Mouse (Mus musculus) cortical plate, adult 2 months (tissue): ENCODE measurements around the gene Ccdc130. TPM values are rescaled to one million over a fixed set of nuclear protein-coding genes. Genes with fewer than 3 reads are reported as not detected.
"Not testable (repeated sequence)": the region's sequence is repeated elsewhere in the genome, so short reads cannot be mapped to it uniquely, and the experiment has no call there.

Source experiments
- H3K27ac ChIP-seq: fragments of 200-500 bp; 2 replicates; pipeline ENCODE4 v1.5.1; 2012; ENCODE audit warnings: low read length, control low read depth, inconsistent platforms; ENCODE audit not compliant: insufficient read depth
- H3K4me1 ChIP-seq: fragments of 200-500 bp; 2 replicates; pipeline ENCODE4 v1.6.1; 2011; ENCODE audit warnings: low read length; ENCODE audit not compliant: control insufficient read depth, insufficient read depth
- H3K4me3 ChIP-seq: fragments of 200-500 bp; 2 replicates; pipeline ENCODE4 v1.5.1; 2011; ENCODE audit warnings: mild to moderate bottlenecking, low read length, control low read depth; ENCODE audit not compliant: insufficient read depth
- CTCF ChIP-seq: fragments of 200-500 bp; IDR thresholded peaks from 2 replicates; pipeline ENCODE4 v1.5.1; 2011; ENCODE audit warnings: mild to moderate bottlenecking, control low read depth, low read length; ENCODE audit not compliant: insufficient read depth; ENCODE audit errors: extremely low read depth
- POLR2A ChIP-seq: fragments of 200-500 bp; IDR thresholded peaks from 2 replicates; pipeline ENCODE4 v1.6.1; 2011; ENCODE audit warnings: mild to moderate bottlenecking, low read length, control low read depth; ENCODE audit not compliant: insufficient read depth; ENCODE audit errors: extremely low read depth
- polyA plus RNA-seq: library from polyadenylated mRNA; depleted of rRNA; stranded (reverse); fragments of >200 nt; gene quantifications from 2 replicates; pipeline ENCODE4 v1.2.3, GENCODE M21; 2012; rRNA removed

The Ccdc130 gene
- 42.5 and 45.4 TPM in 2 replicates for polyA plus RNA-seq

- TF ChIP-seq CTCF, result no peak
- peak; percentile 90; the same call in 1 of the 2 replicates for TF ChIP-seq POLR2A
- H3K4me1 ChIP-seq, result peaks cover 4% of the 10 kb centered on the region; the same call in 1 of the 2 replicates
- peak within 1 kb of the TSS; percentile 73 for H3K27ac ChIP-seq
- peak within 1 kb of the TSS; percentile 81 for H3K4me3 ChIP-seq
Observed at GRCm38 (mm10) chr8:84269950-84270773, at the start of gene Ccdc130. Ccdc130 (minus strand) TSS chr8:84270380.

- no peaks in the 10 kb centered on the region for H3K4me1 ChIP-seq
- no peak overlapping the region for H3K27ac ChIP-seq
- no peak overlapping the region for H3K4me3 ChIP-seq
- TF ChIP-seq POLR2A (no peak), CTCF (no peak)
Observed at GRCm38 (mm10) chr8:84308376-84308775, 38.2 kb upstream of the Ccdc130 start.

DNA sequence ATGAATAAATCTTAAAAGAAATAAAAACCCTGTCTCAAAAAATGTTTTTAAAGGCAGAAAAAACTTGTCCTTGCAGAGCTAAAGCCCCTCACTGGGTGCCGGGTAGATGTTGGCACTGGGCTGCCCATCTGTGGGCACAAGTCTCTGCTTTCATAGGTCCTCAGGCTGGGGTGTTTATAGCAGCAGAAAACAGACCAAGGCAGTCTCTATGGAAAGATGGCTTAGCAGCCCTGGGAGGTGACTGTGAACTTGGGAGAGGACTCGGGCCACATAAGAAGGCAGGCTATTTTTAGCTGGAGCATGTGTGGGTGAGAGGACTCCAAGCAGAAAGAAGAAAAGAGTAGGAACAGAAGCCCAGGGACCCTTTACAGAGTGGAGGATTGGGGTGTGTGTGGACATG is 33.8 kb upstream of the Ccdc130 start:
- no peaks in the 10 kb centered on the region for H3K4me1 ChIP-seq
- no peak overlapping the region for H3K27ac ChIP-seq
- H3K4me3 ChIP-seq, result no peak overlapping the region
- TF ChIP-seq CTCF (no peak), POLR2A (no peak)

GRCm38 (mm10) chr8:84297029-84297785 is 27.0 kb upstream of the Ccdc130 start:
- no peak overlapping the region for H3K27ac ChIP-seq
- TF ChIP-seq POLR2A, result no peak
- no peak for TF ChIP-seq CTCF

GRCm38 (mm10) chr8:84291688-84292087 is 21.5 kb upstream of the Ccdc130 start:
- Histone ChIP-seq H3K4me1 (no peaks in the 10 kb centered on the region), H3K4me3 (no peak overlapping the region), H3K27ac (no peak overlapping the region)
- peak; percentile 69 for TF ChIP-seq CTCF
- TF ChIP-seq POLR2A, result no peak

More at GRCm38 (mm10) chr8:84297029-84297785, 27.0 kb upstream of the Ccdc130 start:
- Histone ChIP-seq H3K4me1 (no peaks in the 10 kb centered on the region), H3K4me3 (no peak overlapping the region)

GRCm38 (mm10) chr8:84291086-84291485 is 20.9 kb upstream of the Ccdc130 start:
- H3K4me3 ChIP-seq, result no peak overlapping the region
- H3K4me1 ChIP-seq, result no peaks in the 10 kb centered on the region
- no peak overlapping the region for H3K27ac ChIP-seq
- no peak for TF ChIP-seq CTCF
- TF ChIP-seq POLR2A, result no peak

- Histone ChIP-seq H3K4me3 (no peak overlapping the region), H3K4me1 (no peaks in the 10 kb centered on the region), H3K27ac (no peak overlapping the region)
- TF ChIP-seq CTCF, result 0 out of 2 replicates have a peak, but pooled peaks have one; percentile 8
- TF ChIP-seq POLR2A, result no peak
Observed at GRCm38 (mm10) chr8:84288892-84289291, 18.7 kb upstream of the Ccdc130 start.

GRCm38 (mm10) chr8:84285665-84286064 is 15.5 kb upstream of the Ccdc130 start:
- H3K4me1 ChIP-seq, H3K27ac ChIP-seq: not testable (repeated sequence)
- TF ChIP-seq CTCF, result peak; percentile 61

DNA sequence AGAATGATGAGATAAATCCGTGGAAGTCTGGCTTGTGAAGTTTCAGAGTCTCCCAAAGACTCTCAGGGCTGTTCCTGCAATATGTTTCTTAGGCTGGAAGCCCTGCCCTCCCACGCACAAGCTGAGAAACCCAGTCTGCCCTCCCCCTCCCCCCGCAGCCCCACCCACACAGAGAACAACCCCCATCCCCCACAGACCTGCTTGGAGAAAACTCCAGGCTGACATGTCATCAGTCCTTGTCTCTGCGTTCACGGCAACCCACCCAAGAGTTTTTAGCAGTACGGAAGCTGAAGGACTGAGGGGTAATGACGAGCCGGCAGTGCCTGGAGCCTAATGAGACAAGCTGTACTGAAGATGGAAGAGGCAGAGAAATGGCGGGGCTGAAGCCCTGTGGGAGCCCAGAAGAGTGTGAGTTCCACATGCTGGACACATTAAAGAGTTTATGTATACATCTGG is 14.5 kb upstream of the Ccdc130 start:
- H3K27ac ChIP-seq, result no peak overlapping the region
- TF ChIP-seq CTCF (no peak), POLR2A (no peak)
- H3K4me3 ChIP-seq, result no peak overlapping the region
- no peaks in the 10 kb centered on the region for H3K4me1 ChIP-seq

More at GRCm38 (mm10) chr8:84285665-84286064, 15.5 kb upstream of the Ccdc130 start:
- H3K4me3 ChIP-seq, result not testable (repeated sequence)
